Mouse (Mus musculus): ENCODE data around the gene Prok1. TPM values are rescaled to one million over a fixed set of nuclear protein-coding genes. Genes with fewer than 3 reads are reported as not detected.

Prok1 gene
- polyA plus RNA-seq, 1 experiment = 0.05 TPM

- no peak overlapping the region for H3ac ChIP-seq (ENCODE audit: control insufficient read depth, insufficient read length)
- no peaks in the 10 kb centered on the region for H3K36me3 ChIP-seq (ENCODE audit: control insufficient read depth, insufficient read depth)
- no peak overlapping the region for H3K4me2 ChIP-seq (ENCODE audit: low read depth)
- no peak overlapping the region for H3K4me3 ChIP-seq
- TF ChIP-seq TCF12 (IDR thresholded peaks at IDR 0.05; ENCODE audit: insufficient read depth, poor library complexity, severe bottlenecking) = no peak
- TF ChIP-seq MYOD1 (IDR thresholded peaks at IDR 0.05; ENCODE audit: control insufficient read depth in 1 of 3, insufficient read length in 2 of 3, low read depth in 2 of 3) = no peak
- TF ChIP-seq TCF3 (IDR thresholded peaks at IDR 0.05; ENCODE audit: insufficient read length, low read depth) = no peak
- TF ChIP-seq MAX (IDR thresholded peaks at IDR 0.05; ENCODE audit: low read depth) = no peak
- TF ChIP-seq SRF (IDR thresholded peaks at IDR 0.05; ENCODE audit: control insufficient read depth, insufficient read length, low read depth) = no peak
- TF ChIP-seq E2F4 (IDR thresholded peaks at IDR 0.05; ENCODE audit: insufficient read depth) = no peak
- TF ChIP-seq POLR2A (IDR thresholded peaks at IDR 0.05; ENCODE audit: insufficient read length, low read depth) = no peak
- no peak for TF ChIP-seq MYOG (IDR thresholded peaks at IDR 0.05; ENCODE audit: control insufficient read depth in 1 of 3, insufficient read depth in 1 of 3, insufficient read length in 2 of 3, low read depth in 2 of 3)
- no peak for TF ChIP-seq POLR2AphosphoS2 (IDR thresholded peaks at IDR 0.05; ENCODE audit: insufficient read length, low read depth)
- TF ChIP-seq REST (IDR thresholded peaks at IDR 0.05; ENCODE audit: insufficient read depth, insufficient read length) = no peak
- no peak for TF ChIP-seq USF1 (IDR thresholded peaks at IDR 0.05; ENCODE audit: low read depth)
- TF ChIP-seq CEBPB (IDR thresholded peaks at IDR 0.05; ENCODE audit: insufficient read depth, poor library complexity, severe bottlenecking) = no peak
- no peaks in the 10 kb centered on the region for H3K79me2 ChIP-seq (ENCODE audit: control insufficient read depth, insufficient read depth)
- H3K27me3 ChIP-seq (ENCODE audit: control insufficient read depth, insufficient read depth, insufficient read length) = peaks cover 13% of the 10 kb centered on the region
Measured at GRCm38 (mm10) chr3:107205994-107206393, 33.5 kb downstream of the Prok1 start.

GRCm38 (mm10) chr3:107205170-107205569 is 34.3 kb downstream of the Prok1 start:
- H3ac ChIP-seq (ENCODE audit: control insufficient read depth, insufficient read length) = no peak overlapping the region
- no peaks in the 10 kb centered on the region for H3K79me2 ChIP-seq (ENCODE audit: control insufficient read depth, insufficient read depth)
- H3K27me3 ChIP-seq (ENCODE audit: control insufficient read depth, insufficient read depth, insufficient read length) = peaks cover 14% of the 10 kb centered on the region
- no peak overlapping the region for H3K4me3 ChIP-seq
- no peaks in the 10 kb centered on the region for H3K36me3 ChIP-seq (ENCODE audit: control insufficient read depth, insufficient read depth)
- no peak for TF ChIP-seq CEBPB (IDR thresholded peaks at IDR 0.05; ENCODE audit: insufficient read depth, poor library complexity, severe bottlenecking)
- no peak for TF ChIP-seq REST (IDR thresholded peaks at IDR 0.05; ENCODE audit: insufficient read depth, insufficient read length)
- TF ChIP-seq POLR2AphosphoS2 (IDR thresholded peaks at IDR 0.05; ENCODE audit: insufficient read length, low read depth) = no peak
- no peak for TF ChIP-seq E2F4 (IDR thresholded peaks at IDR 0.05; ENCODE audit: insufficient read depth)
- no peak for TF ChIP-seq SRF (IDR thresholded peaks at IDR 0.05; ENCODE audit: control insufficient read depth, insufficient read length, low read depth)
- TF ChIP-seq TCF3 (IDR thresholded peaks at IDR 0.05; ENCODE audit: insufficient read length, low read depth) = no peak
- no peak for TF ChIP-seq MAX (IDR thresholded peaks at IDR 0.05; ENCODE audit: low read depth)
- TF ChIP-seq MYOD1 (IDR thresholded peaks at IDR 0.05; ENCODE audit: control insufficient read depth in 1 of 3, insufficient read length in 2 of 3, low read depth in 2 of 3) = no peak
- no peak for TF ChIP-seq TCF12 (IDR thresholded peaks at IDR 0.05; ENCODE audit: insufficient read depth, poor library complexity, severe bottlenecking)
- no peak for TF ChIP-seq POLR2A (IDR thresholded peaks at IDR 0.05; ENCODE audit: insufficient read length, low read depth)
- TF ChIP-seq MYOG (IDR thresholded peaks at IDR 0.05; ENCODE audit: control insufficient read depth in 1 of 3, insufficient read depth in 1 of 3, insufficient read length in 2 of 3, low read depth in 2 of 3) = no peak
- no peak for TF ChIP-seq USF1 (IDR thresholded peaks at IDR 0.05; ENCODE audit: low read depth)
- no peak overlapping the region for H3K4me2 ChIP-seq (ENCODE audit: low read depth)

GRCm38 (mm10) chr3:107204413-107204812 is 35.1 kb downstream of the Prok1 start:
- Histone ChIP-seq H3K36me3 (ENCODE audit: control insufficient read depth, insufficient read depth) (no peaks in the 10 kb centered on the region), H3K27me3 (ENCODE audit: control insufficient read depth, insufficient read depth, insufficient read length) (peaks cover 21% of the 10 kb centered on the region), H3K4me3 (no peak overlapping the region), H3K79me2 (ENCODE audit: control insufficient read depth, insufficient read depth) (no peaks in the 10 kb centered on the region), H3K4me2 (ENCODE audit: low read depth) (no peak overlapping the region), H3ac (ENCODE audit: control insufficient read depth, insufficient read length) (no peak overlapping the region)
- TF ChIP-seq TCF3 (IDR thresholded peaks at IDR 0.05; ENCODE audit: insufficient read length, low read depth) = no peak
- TF ChIP-seq CEBPB (IDR thresholded peaks at IDR 0.05; ENCODE audit: insufficient read depth, poor library complexity, severe bottlenecking) = no peak
- TF ChIP-seq REST (IDR thresholded peaks at IDR 0.05; ENCODE audit: insufficient read depth, insufficient read length) = no peak
- TF ChIP-seq MAX (IDR thresholded peaks at IDR 0.05; ENCODE audit: low read depth) = no peak
- no peak for TF ChIP-seq POLR2A (IDR thresholded peaks at IDR 0.05; ENCODE audit: insufficient read length, low read depth)

GRCm38 (mm10) chr3:107201310-107202180 is 38.0 kb downstream of the Prok1 start:
- TF ChIP-seq POLR2A (IDR thresholded peaks at IDR 0.05; ENCODE audit: insufficient read length, low read depth) (no peak), MYOG (IDR thresholded peaks at IDR 0.05; ENCODE audit: control insufficient read depth in 1 of 3, insufficient read depth in 1 of 3, insufficient read length in 2 of 3, low read depth in 2 of 3) (no peak), CEBPB (IDR thresholded peaks at IDR 0.05; ENCODE audit: insufficient read depth, poor library complexity, severe bottlenecking) (no peak), USF1 (IDR thresholded peaks at IDR 0.05; ENCODE audit: low read depth) (no peak), E2F4 (IDR thresholded peaks at IDR 0.05; ENCODE audit: insufficient read depth) (no peak), REST (IDR thresholded peaks at IDR 0.05; ENCODE audit: insufficient read depth, insufficient read length) (no peak), TCF3 (IDR thresholded peaks at IDR 0.05; ENCODE audit: insufficient read length, low read depth) (no peak), TCF12 (IDR thresholded peaks at IDR 0.05; ENCODE audit: insufficient read depth, poor library complexity, severe bottlenecking) (no peak), SRF (IDR thresholded peaks at IDR 0.05; ENCODE audit: control insufficient read depth, insufficient read length, low read depth) (no peak), POLR2AphosphoS2 (IDR thresholded peaks at IDR 0.05; ENCODE audit: insufficient read length, low read depth) (no peak), MAX (IDR thresholded peaks at IDR 0.05; ENCODE audit: low read depth) (no peak), MYOD1 (IDR thresholded peaks at IDR 0.05; ENCODE audit: control insufficient read depth in 1 of 3, insufficient read length in 2 of 3, low read depth in 2 of 3) (no peak)
- Histone ChIP-seq H3K27me3 (ENCODE audit: control insufficient read depth, insufficient read depth, insufficient read length) (peaks cover 24% of the 10 kb centered on the region), H3ac (ENCODE audit: control insufficient read depth, insufficient read length) (no peak overlapping the region), H3K4me2 (ENCODE audit: low read depth) (no peak overlapping the region), H3K4me3 (no peak overlapping the region), H3K36me3 (ENCODE audit: control insufficient read depth, insufficient read depth) (no peaks in the 10 kb centered on the region), H3K79me2 (ENCODE audit: control insufficient read depth, insufficient read depth) (no peaks in the 10 kb centered on the region)

Measured in myocyte (in vitro differentiated cells).